Mouse (Mus musculus) kidney, embryonic 14.5 days (tissue): Measurements from ENCODE around the gene Gm49403. TPM values are rescaled to one million over a fixed set of nuclear protein-coding genes. Genes with fewer than 3 reads are reported as not detected.
A peak's percentile ranks its signal among the peaks of the same experiment; 100 is the strongest.
"Not testable (repeated sequence)": the region's sequence is repeated elsewhere in the genome, so short reads cannot be mapped to it uniquely, and the experiment has no call there.

ENCODE experiments used
- ATAC-seq: fragments of 200-750 bp; cut with Nextera tagmentation; 2 replicates; pipeline ENCODE4 v1.8.0; 2017; ENCODE audit warnings: moderate number of reproducible peaks, mild to moderate bottlenecking, moderate TSS enrichment, moderate library complexity; ENCODE audit not compliant: low FRiP score, low TSS enrichment
- H3K27ac ChIP-seq: fragments of 300-500 bp; sonication (generic); 2 replicates; pipeline ENCODE4 v1.5.1; 2014; ENCODE audit warnings: low read depth, mild to moderate bottlenecking, low read length, moderate library complexity, mixed read lengths
- H3K27me3 ChIP-seq: fragments of 300-500 bp; sonication (generic); 2 replicates; pipeline ENCODE4 v1.6.1; 2014; ENCODE audit warnings: mild to moderate bottlenecking, low read length; ENCODE audit not compliant: control insufficient read depth, insufficient read depth
- H3K36me3 ChIP-seq: fragments of 300-500 bp; sonication (generic); 2 replicates; pipeline ENCODE4 v1.6.1; 2014; ENCODE audit warnings: low read length, mixed read lengths; ENCODE audit not compliant: control insufficient read depth, insufficient read depth
- H3K4me1 ChIP-seq: fragments of 300-500 bp; sonication (generic); 2 replicates; pipeline ENCODE4 v1.6.1; 2014; ENCODE audit warnings: low read length, mixed read lengths; ENCODE audit not compliant: control insufficient read depth, insufficient read depth
- H3K4me2 ChIP-seq: fragments of 300-500 bp; sonication (generic); replicated peaks from 2 replicates; pipeline ENCODE4 v1.6.1; 2014; ENCODE audit warnings: low read depth, mild to moderate bottlenecking, low read length
- H3K4me3 ChIP-seq: fragments of 300-500 bp; sonication (generic); 2 replicates; pipeline ENCODE4 v1.5.1; 2014; ENCODE audit warnings: mild to moderate bottlenecking, low read length
- H3K9ac ChIP-seq: fragments of 300-500 bp; sonication (generic); 2 replicates; pipeline ENCODE4 v1.6.1; 2014; ENCODE audit warnings: low read depth, mild to moderate bottlenecking, low read length, moderate library complexity
- H3K9me3 ChIP-seq: fragments of 300-500 bp; sonication (generic); 2 replicates; pipeline ENCODE4 v1.6.1; 2016; ENCODE audit warnings: low read length; ENCODE audit not compliant: control insufficient read depth
- WGBS: fragments of 180-500 bp; shearing (Covaris S2); extraction: QIAGEN DNeasy Blood & Tissue Kit; methylation state at CpG from one replicate; pipeline ENCODE4 v1.1.7; 2014; 5-methylcytosine and 5-hydroxymethylcytosine counted together
- polyA plus RNA-seq: library from polyadenylated mRNA; unstranded; fragments of >200 nt; fragmentation: Nextera tagmentation; extraction: Ambion mirVana; gene quantifications from 2 replicates; pipeline ENCODE4 v1.2.1, GENCODE M21; 2014

Gene Gm49403
- polyA plus RNA-seq, 1 experiment from 2014 or later = not detected

DNA sequence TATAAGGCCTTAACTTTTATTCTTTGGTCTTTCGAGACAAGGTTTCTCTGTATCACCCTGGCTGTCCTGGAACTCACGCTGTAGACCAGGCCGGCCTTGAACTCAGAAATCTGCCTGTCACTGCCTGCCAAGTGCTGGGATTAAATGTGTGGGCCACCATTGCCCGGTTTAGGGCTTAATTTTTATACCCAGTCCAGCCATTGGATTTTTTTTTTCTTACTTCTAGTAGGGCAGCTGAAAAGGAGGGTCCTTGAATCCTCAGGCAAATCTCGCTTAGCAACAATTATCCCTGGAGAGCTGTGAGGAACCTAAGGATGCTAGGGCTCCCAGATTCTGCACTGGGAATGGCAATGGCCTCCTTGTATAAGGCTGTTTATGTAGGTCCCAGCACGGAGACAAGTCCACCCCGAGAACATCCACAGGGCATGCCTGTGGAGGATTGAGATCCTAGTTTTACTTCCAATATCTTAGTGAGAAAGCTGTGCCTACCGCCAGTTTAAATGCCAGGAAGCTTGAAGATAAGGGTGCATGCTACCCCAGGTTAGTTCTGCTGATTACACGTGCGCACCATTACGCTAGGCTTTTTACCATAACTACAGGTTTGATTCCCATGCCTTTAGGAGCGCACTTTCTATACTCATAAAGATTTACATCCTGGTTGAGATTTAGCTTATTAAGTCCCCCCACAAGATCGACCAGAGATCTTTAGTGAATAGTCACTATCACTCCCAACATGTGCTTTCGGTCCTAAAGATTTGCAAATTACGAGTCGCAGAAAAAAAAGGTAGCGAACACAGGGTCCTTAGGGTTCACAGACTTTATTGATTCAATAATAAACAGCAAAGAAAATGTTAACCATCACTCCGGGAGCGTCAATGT lies 4.1 kb downstream of the Gm49403 start:
- Histone ChIP-seq H3K9ac (peak overlapping the region; percentile 86), H3K27ac (peak overlapping the region; percentile 87), H3K4me1 (peaks cover 10% of the 10 kb centered on the region; the same call in 1 of the 2 replicates), H3K36me3 (peaks cover 13% of the 10 kb centered on the region; the same call in 1 of the 2 replicates), H3K27me3 (no peaks in the 10 kb centered on the region), H3K4me2 (peak overlapping the region; percentile 66), H3K4me3 (peak overlapping the region; percentile 56), H3K9me3 (no peaks in the 10 kb centered on the region)
- ATAC-seq = no peak
- WGBS = 14% methylated on average over 19 of the region's 19 CpGs

DNA sequence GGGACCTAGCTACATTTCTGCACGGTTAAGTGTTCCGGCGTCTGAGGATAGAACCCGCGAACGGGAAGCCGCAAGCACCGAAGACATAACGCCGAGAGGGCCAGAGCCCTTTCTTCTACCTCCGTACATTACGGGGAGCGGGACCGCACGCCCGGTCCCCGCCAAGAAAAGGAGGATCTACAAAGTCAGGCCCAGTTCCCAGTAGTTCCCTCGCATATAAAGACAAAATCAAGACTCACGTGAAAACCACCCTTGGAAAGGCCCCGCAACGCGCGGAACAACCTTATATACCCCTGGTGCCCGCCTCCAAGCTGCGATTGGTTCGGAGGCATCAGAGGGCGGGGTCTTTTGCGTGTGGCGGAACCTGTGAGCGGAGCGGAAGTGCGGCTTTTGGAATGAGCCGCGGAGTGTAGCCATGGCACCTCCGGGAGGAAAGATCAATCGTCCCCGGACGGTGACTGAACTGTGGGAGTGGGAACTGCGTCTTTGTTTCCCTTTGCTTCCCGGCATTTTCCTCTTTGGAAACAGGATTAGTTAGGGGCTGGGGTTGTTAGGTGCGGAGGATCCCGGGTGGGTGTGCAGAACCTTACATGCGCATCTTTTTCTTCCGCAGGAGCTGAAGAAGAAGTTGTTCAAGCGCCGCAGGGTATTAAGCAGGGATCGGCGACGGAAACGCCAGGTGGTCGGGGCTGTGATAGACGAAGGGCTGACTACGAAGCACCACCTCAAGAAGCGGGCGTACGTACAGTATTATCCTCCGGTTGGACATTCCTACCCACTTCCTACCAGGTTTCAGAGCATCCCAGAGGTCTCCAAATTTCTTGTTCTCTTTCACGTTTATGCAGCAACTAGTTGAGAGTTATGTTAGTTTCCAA lies 5.0 kb downstream of the Gm49403 start, which contains the start of the genes 1810009A15Rik and Gm49416:
1810009A15Rik (plus strand) TSS at position 343 of the 875 bp plus-strand sequence.
Gm49416 (plus strand) TSS at position 416 of the 875 bp plus-strand sequence.
- peak within 1 kb of the TSS; percentile 56 for H3K4me3 ChIP-seq
- ATAC-seq = peak; percentile 92
- H3K27ac ChIP-seq = peak within 1 kb of the TSS; percentile 87
- peaks cover 10% of the 10 kb centered on the region; the same call in 1 of the 2 replicates for H3K4me1 ChIP-seq
- WGBS = 1% methylated on average over 58 of the region's 58 CpGs
- no peaks in the 10 kb centered on the region for H3K9me3 ChIP-seq
- H3K4me2 ChIP-seq = peak within 1 kb of the TSS; percentile 66
- no peaks in the 10 kb centered on the region for H3K27me3 ChIP-seq
- peaks cover 13% of the 10 kb centered on the region; the same call in 1 of the 2 replicates for H3K36me3 ChIP-seq
- peak within 1 kb of the TSS; percentile 86 for H3K9ac ChIP-seq

DNA sequence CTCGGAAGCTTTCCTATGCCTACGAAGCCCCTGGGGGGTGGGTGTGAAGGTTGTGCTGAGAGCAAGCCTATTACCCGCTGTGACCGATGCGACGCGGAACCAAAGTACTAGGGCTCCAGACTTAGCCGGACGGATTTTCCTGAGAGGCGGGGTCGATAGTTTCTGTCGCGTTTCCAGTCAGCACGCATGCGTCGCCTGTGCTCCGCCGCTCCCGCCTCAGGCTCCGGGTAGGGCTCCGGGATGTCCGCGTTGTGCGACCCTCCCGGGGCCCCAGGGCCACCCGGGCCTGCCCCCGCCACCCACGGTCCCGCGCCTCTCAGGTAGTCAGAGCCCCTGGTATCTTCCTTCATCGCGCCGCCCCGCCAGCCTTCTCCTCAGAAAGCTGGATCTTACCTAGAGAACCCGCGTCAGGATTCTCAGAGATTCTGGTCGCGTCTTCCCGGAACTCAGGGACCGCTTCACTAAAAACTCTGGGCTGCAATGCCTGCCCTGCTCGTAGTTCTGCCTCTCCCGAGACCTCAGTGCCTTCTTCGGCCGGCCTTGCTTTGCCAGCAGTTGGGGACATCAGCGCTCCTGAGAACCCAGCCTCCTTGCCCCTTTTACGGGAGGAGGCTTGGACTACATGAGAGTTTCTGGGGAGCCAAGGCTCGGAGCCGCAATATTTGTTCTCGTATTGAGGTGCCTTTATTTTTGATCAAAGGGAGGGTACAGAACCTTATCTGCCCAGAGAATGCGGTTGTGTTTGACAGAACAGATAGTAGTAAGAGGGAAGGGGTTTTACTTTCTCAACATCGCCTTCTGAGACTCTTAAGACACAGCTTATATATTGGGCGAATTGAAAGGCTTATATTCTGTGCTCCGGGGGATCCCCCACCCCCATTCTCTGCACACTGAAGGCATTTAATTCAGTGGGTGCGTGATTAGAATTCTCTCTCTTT lies 9.4 kb downstream of the Gm49403 start, which contains the start of gene Ints5:
Ints5 (plus strand) TSS at position 177 of the 938 bp plus-strand sequence.
- H3K36me3 ChIP-seq = peaks cover 35% of the 10 kb centered on the region
- no peaks in the 10 kb centered on the region for H3K9me3 ChIP-seq
- WGBS = 3% methylated on average over 54 of the region's 54 CpGs
- no peaks in the 10 kb centered on the region for H3K27me3 ChIP-seq
- ATAC-seq = peak; percentile 50; the same call in 1 of the 2 replicates
- peak within 1 kb of the TSS; percentile 79 for H3K4me2 ChIP-seq
- H3K9ac ChIP-seq = peak within 1 kb of the TSS; percentile 93
- H3K4me3 ChIP-seq = peak within 1 kb of the TSS; percentile 96
- H3K4me1 ChIP-seq = peaks cover 12% of the 10 kb centered on the region
- peak within 1 kb of the TSS; percentile 89 for H3K27ac ChIP-seq

GRCm38 (mm10) chr19:8895397-8895960 lies 11.7 kb downstream of the Gm49403 start:
- no peak overlapping the region for H3K4me3 ChIP-seq
- H3K9ac ChIP-seq = no peak overlapping the region
- ATAC-seq = no peak
- 90% methylated on average over 9 of the region's 9 CpGs for WGBS
- peaks cover 32% of the 10 kb centered on the region for H3K36me3 ChIP-seq
- H3K9me3 ChIP-seq = no peaks in the 10 kb centered on the region
- peaks cover 18% of the 10 kb centered on the region for H3K4me1 ChIP-seq
- no peaks in the 10 kb centered on the region for H3K27me3 ChIP-seq
- H3K27ac ChIP-seq = no peak overlapping the region
- H3K4me2 ChIP-seq = no peak overlapping the region

- Histone ChIP-seq H3K36me3 (peaks cover 24% of the 10 kb centered on the region), H3K4me1 (peaks cover 18% of the 10 kb centered on the region)
- not testable (repeated sequence) for H3K9me3 ChIP-seq, ATAC-seq, H3K9ac ChIP-seq, H3K4me3 ChIP-seq, H3K27ac ChIP-seq, H3K4me2 ChIP-seq, H3K27me3 ChIP-seq
- WGBS = 80% methylated on average over 5 of the region's 5 CpGs
Measured at GRCm38 (mm10) chr19:8896231-8896630, 12.5 kb downstream of the Gm49403 start.

DNA sequence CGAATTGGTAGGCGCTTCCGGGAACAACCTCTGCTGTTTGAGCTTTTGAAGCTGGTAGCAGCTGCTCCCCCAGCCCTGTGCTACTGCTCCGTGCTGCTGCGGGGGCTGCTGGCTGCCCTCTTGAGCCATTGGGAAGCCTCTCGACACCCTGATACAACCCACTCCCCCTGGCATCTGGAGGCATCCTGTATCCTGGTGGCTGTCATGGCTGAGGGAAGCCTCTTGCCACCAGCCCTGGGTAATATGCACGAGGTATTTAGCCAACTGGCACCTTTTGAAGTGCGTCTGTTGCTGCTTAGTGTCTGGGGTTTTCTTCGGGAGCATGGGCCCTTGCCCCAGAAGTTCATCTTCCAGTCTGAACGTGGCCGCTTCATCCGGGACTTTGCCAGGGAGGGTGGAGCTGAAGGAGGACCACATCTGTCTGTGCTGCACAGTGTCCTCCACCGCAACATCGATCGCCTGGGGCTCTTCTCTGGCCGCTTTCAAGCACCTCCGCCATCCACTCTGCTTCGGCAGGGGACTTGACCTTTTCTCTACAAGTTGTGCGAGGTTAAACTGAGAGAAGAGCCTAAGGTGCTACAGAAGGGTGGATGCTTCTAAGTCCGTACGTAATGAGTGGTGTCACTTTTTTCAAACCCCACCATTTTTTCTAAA lies 13.6 kb downstream of the Gm49403 start:
- peaks cover 30% of the 10 kb centered on the region for H3K36me3 ChIP-seq
- peaks cover 18% of the 10 kb centered on the region for H3K4me1 ChIP-seq
- peak; percentile 43 for ATAC-seq
- not testable (repeated sequence) for H3K9me3 ChIP-seq, H3K27me3 ChIP-seq
- peak overlapping the region; percentile 91 for H3K9ac ChIP-seq
- 25% methylated on average over 21 of the region's 21 CpGs for WGBS
- peak overlapping the region; percentile 75 for H3K4me3 ChIP-seq
- peak overlapping the region; percentile 74 for H3K27ac ChIP-seq
- H3K4me2 ChIP-seq = peak overlapping the region; percentile 46

- peak within 1 kb of the TSS; percentile 82 for H3K27ac ChIP-seq
- WGBS = under 1% methylated on average over 51 of the region's 53 CpGs
- peak within 1 kb of the TSS; percentile 91 for H3K9ac ChIP-seq
- H3K9me3 ChIP-seq = no peaks in the 10 kb centered on the region
- peaks cover 18% of the 10 kb centered on the region for H3K4me1 ChIP-seq
- no peaks in the 10 kb centered on the region for H3K27me3 ChIP-seq
- peak within 1 kb of the TSS; percentile 75 for H3K4me3 ChIP-seq
- peak within 1 kb of the TSS; percentile 81 for H3K4me2 ChIP-seq
- ATAC-seq = peak; percentile 98
- peaks cover 35% of the 10 kb centered on the region for H3K36me3 ChIP-seq
Measured at GRCm38 (mm10) chr19:8897865-8898495, 14.2 kb downstream of the Gm49403 start, which contains the start of gene Ganab. Ganab (plus strand) TSS chr19:8898071.
